Mouse (Mus musculus): ENCODE measurements around the gene Ptprq.

Gene Ptprq

GRCm38 (mm10) chr10:107493580-107494474 lies 226.0 kb downstream of the Ptprq start:
- in situ Hi-C loops (cut with MboI; ENCODE audit: low sequenced_read_pairs) = no loop called here

GRCm38 (mm10) chr10:107492867-107493579 lies 226.8 kb downstream of the Ptprq start:
- in situ Hi-C loops (cut with MboI; ENCODE audit: low sequenced_read_pairs) = no loop called here

- in situ Hi-C loops (cut with MboI; ENCODE audit: low sequenced_read_pairs) = no loop called here
These were observed 231.1 kb downstream of the Ptprq start for GRCm38 (mm10) chr10:107488654-107489315.

- in situ Hi-C loops (cut with MboI; ENCODE audit: low sequenced_read_pairs) = no loop called here
These were observed 233.1 kb downstream of the Ptprq start for GRCm38 (mm10) chr10:107486770-107487169.

GRCm38 (mm10) chr10:107485870-107486269 lies 234.0 kb downstream of the Ptprq start, which contains the start of gene Myf5:
TSS of gene Myf5 (minus strand) at chr10:107486134.
- in situ Hi-C loops (cut with MboI; ENCODE audit: low sequenced_read_pairs) = no loop called here

GRCm38 (mm10) chr10:107484050-107484449 lies 235.8 kb downstream of the Ptprq start:
- in situ Hi-C loops (cut with MboI; ENCODE audit: low sequenced_read_pairs) = no loop called here

- in situ Hi-C loops (cut with MboI; ENCODE audit: low sequenced_read_pairs) = no loop called here
These were observed 246.4 kb downstream of the Ptprq start for GRCm38 (mm10) chr10:107473497-107473896.

GRCm38 (mm10) chr10:107471712-107472111 lies 248.1 kb downstream of the Ptprq start:
- in situ Hi-C loops (cut with MboI; ENCODE audit: low sequenced_read_pairs) = no loop called here

- in situ Hi-C loops (cut with MboI; ENCODE audit: low sequenced_read_pairs) = no loop called here
These were observed 252.0 kb downstream of the Ptprq start for GRCm38 (mm10) chr10:107467819-107468218.
